Mouse (Mus musculus): ENCODE results near the gene Cdr2.
"Not testable (repeated sequence)": the region's sequence is repeated elsewhere in the genome, so short reads cannot be mapped to it uniquely, and the experiment has no call there.

Gene Cdr2

GRCm38 (mm10) chr7:120910172-120910571, 71.9 kb downstream of the Cdr2 start:
- not testable (repeated sequence) for DNase-seq (ENCODE audit: inconsistent ontology term)

All from Muller cell, postnatal 12 days (primary cell).